Mouse (Mus musculus): Measurements from ENCODE around the gene Cyb561. TPM values are rescaled to one million over a fixed set of nuclear protein-coding genes. Genes with fewer than 3 reads are reported as not detected.

Gene Cyb561
- polyA plus RNA-seq, 1 experiment from 2014 or later = 3.4 TPM

DNA sequence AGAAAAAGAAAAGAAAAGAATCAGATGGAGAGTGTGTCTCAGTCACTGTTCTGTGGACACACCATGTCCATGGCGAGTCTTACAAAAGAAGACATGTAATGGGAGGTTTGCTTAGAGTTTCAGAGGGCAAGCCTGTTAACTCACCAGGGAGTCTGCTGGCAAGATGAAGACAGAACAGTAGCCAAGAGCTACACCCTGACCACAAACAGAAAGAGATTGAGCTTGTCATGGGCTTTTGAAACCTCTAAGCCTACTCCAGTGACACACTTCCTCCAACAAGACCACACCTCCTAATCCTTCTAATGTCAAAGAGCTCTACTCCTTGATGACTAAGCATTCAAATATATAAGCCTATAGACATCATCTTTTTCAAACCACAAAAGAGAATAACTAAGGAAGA lies 45.8 kb downstream of the Cyb561 start:
- no peak overlapping the region for H3K9ac ChIP-seq (ENCODE audit: low read depth, low read length)
- WGBS = 77% methylated on average over 1 of the region's 1 CpGs
- no peak overlapping the region for H3K4me3 ChIP-seq (ENCODE audit: low read depth, low read length)
- no peaks in the 10 kb centered on the region for H3K9me3 ChIP-seq (ENCODE audit: control insufficient read depth, low read length)
- H3K27me3 ChIP-seq (replicated peaks; ENCODE audit: control insufficient read depth, insufficient read depth, low read length) = no peaks in the 10 kb centered on the region
- no peak overlapping the region for H3K4me2 ChIP-seq
- no peak overlapping the region for H3K27ac ChIP-seq (ENCODE audit: low read depth, low read length)
- no peak for DNase-seq (ENCODE audit: low spot score)
- H3K4me1 ChIP-seq (replicated peaks; ENCODE audit: control insufficient read depth, insufficient read depth, low read length) = no peaks in the 10 kb centered on the region
- H3K36me3 ChIP-seq (ENCODE audit: control insufficient read depth, insufficient read depth, low read length) = no peaks in the 10 kb centered on the region
- ATAC-seq (replicated peaks; ENCODE audit: low FRiP score) = no peak

GRCm38 (mm10) chr11:105905529-105906213 lies 47.5 kb downstream of the Cyb561 start:
- H3K9ac ChIP-seq (ENCODE audit: low read depth, low read length) = no peak overlapping the region
- H3K27ac ChIP-seq (ENCODE audit: low read depth, low read length) = no peak overlapping the region
- H3K4me3 ChIP-seq (ENCODE audit: low read depth, low read length) = no peak overlapping the region
- H3K27me3 ChIP-seq (replicated peaks; ENCODE audit: control insufficient read depth, insufficient read depth, low read length) = no peaks in the 10 kb centered on the region
- no peaks in the 10 kb centered on the region for H3K36me3 ChIP-seq (ENCODE audit: control insufficient read depth, insufficient read depth, low read length)
- no peak overlapping the region for H3K4me2 ChIP-seq
- DNase-seq (ENCODE audit: low spot score) (no peak), ATAC-seq (replicated peaks; ENCODE audit: low FRiP score) (no peak)
- H3K9me3 ChIP-seq (ENCODE audit: control insufficient read depth, low read length) = no peaks in the 10 kb centered on the region
- WGBS = 66% methylated on average over 4 of the region's 4 CpGs
- no peaks in the 10 kb centered on the region for H3K4me1 ChIP-seq (replicated peaks; ENCODE audit: control insufficient read depth, insufficient read depth, low read length)

GRCm38 (mm10) chr11:105902956-105903355 lies 50.2 kb downstream of the Cyb561 start:
- DNase-seq (ENCODE audit: low spot score) (no peak), ATAC-seq (replicated peaks; ENCODE audit: low FRiP score) (no peak)
- Histone ChIP-seq H3K9ac (ENCODE audit: low read depth, low read length) (no peak overlapping the region), H3K27ac (ENCODE audit: low read depth, low read length) (no peak overlapping the region), H3K4me1 (replicated peaks; ENCODE audit: control insufficient read depth, insufficient read depth, low read length) (no peaks in the 10 kb centered on the region), H3K4me2 (no peak overlapping the region), H3K4me3 (ENCODE audit: low read depth, low read length) (no peak overlapping the region), H3K27me3 (replicated peaks; ENCODE audit: control insufficient read depth, insufficient read depth, low read length) (no peaks in the 10 kb centered on the region), H3K9me3 (ENCODE audit: control insufficient read depth, low read length) (no peaks in the 10 kb centered on the region), H3K36me3 (ENCODE audit: control insufficient read depth, insufficient read depth, low read length) (no peaks in the 10 kb centered on the region)
- 77% methylated on average over 1 of the region's 1 CpGs for WGBS

GRCm38 (mm10) chr11:105901501-105901900 lies 51.6 kb downstream of the Cyb561 start:
- Histone ChIP-seq H3K4me2 (no peak overlapping the region), H3K4me3 (ENCODE audit: low read depth, low read length) (no peak overlapping the region), H3K36me3 (ENCODE audit: control insufficient read depth, insufficient read depth, low read length) (no peaks in the 10 kb centered on the region), H3K27me3 (replicated peaks; ENCODE audit: control insufficient read depth, insufficient read depth, low read length) (no peaks in the 10 kb centered on the region), H3K9ac (ENCODE audit: low read depth, low read length) (no peak overlapping the region), H3K4me1 (replicated peaks; ENCODE audit: control insufficient read depth, insufficient read depth, low read length) (no peaks in the 10 kb centered on the region), H3K27ac (ENCODE audit: low read depth, low read length) (no peak overlapping the region), H3K9me3 (ENCODE audit: control insufficient read depth, low read length) (no peaks in the 10 kb centered on the region)
- ATAC-seq (replicated peaks; ENCODE audit: low FRiP score) (no peak), DNase-seq (ENCODE audit: low spot score) (no peak)
- 69% methylated on average over 2 of the region's 2 CpGs for WGBS

DNA sequence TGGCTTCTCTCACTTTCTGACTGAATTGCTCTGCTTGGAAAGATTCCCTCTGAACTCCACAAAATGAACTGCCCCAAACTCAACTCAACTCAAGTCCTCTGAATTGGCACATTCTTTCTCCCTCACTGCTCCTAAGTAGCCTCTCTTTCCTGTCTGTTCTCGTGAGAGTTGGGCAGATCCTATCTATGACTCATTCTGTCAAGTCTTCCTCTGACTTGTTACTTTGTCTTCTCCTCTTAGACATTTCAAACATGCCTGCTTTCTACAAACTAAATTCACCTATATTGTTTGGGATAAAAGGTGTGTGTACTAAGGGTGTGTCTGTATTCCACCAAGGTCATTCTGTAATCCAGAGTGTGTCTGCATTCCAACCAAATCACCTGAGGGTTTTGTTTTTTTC lies 54.0 kb downstream of the Cyb561 start:
- Histone ChIP-seq H3K36me3 (ENCODE audit: control insufficient read depth, insufficient read depth, low read length) (no peaks in the 10 kb centered on the region), H3K4me3 (ENCODE audit: low read depth, low read length) (no peak overlapping the region), H3K27ac (ENCODE audit: low read depth, low read length) (no peak overlapping the region), H3K9me3 (ENCODE audit: control insufficient read depth, low read length) (no peaks in the 10 kb centered on the region), H3K9ac (ENCODE audit: low read depth, low read length) (no peak overlapping the region), H3K4me2 (no peak overlapping the region), H3K27me3 (replicated peaks; ENCODE audit: control insufficient read depth, insufficient read depth, low read length) (no peaks in the 10 kb centered on the region), H3K4me1 (replicated peaks; ENCODE audit: control insufficient read depth, insufficient read depth, low read length) (no peaks in the 10 kb centered on the region)
- 37% methylated on average over 1 of the region's 1 CpGs for WGBS
- ATAC-seq (replicated peaks; ENCODE audit: low FRiP score) (no peak), DNase-seq (ENCODE audit: low spot score) (no peak)

DNA sequence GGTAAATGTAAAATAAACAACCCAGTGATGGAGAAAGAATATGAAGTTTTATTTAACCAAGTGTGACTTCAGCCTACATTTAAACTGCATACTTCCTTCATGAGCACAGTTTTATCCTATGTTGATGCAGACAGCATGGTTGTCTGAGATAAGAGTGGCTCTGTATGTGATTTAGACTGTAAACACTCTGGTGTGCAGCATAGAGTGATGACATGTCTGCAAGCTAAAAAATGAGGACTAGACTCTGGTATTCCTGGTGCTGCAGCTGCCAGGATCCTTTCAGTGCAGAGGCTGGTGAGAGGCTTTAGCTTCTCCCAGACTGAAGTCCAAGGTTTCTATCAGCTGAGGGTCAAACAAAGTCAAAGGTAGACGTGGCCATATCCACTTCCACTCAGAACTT lies 65.9 kb downstream of the Cyb561 start:
- WGBS = 50% methylated on average over 1 of the region's 1 CpGs
- H3K9me3 ChIP-seq (ENCODE audit: control insufficient read depth, low read length) = no peaks in the 10 kb centered on the region
- H3K36me3 ChIP-seq (ENCODE audit: control insufficient read depth, insufficient read depth, low read length) = no peaks in the 10 kb centered on the region
- H3K27me3 ChIP-seq (replicated peaks; ENCODE audit: control insufficient read depth, insufficient read depth, low read length) = no peaks in the 10 kb centered on the region
- H3K4me3 ChIP-seq (ENCODE audit: low read depth, low read length) = no peak overlapping the region
- no peak overlapping the region for H3K4me2 ChIP-seq
- no peak overlapping the region for H3K9ac ChIP-seq (ENCODE audit: low read depth, low read length)
- no peak for DNase-seq (ENCODE audit: low spot score)
- H3K4me1 ChIP-seq (replicated peaks; ENCODE audit: control insufficient read depth, insufficient read depth, low read length) = 0 out of 2 replicates have a peak, but pooled peaks cover 3% of the 10 kb centered on the region
- ATAC-seq (replicated peaks; ENCODE audit: low FRiP score) = no peak
- H3K27ac ChIP-seq (ENCODE audit: low read depth, low read length) = no peak overlapping the region

- Histone ChIP-seq H3K9ac (ENCODE audit: low read depth, low read length) (no peak overlapping the region), H3K4me2 (no peak overlapping the region), H3K9me3 (ENCODE audit: control insufficient read depth, low read length) (no peaks in the 10 kb centered on the region), H3K4me3 (ENCODE audit: low read depth, low read length) (no peak overlapping the region), H3K36me3 (ENCODE audit: control insufficient read depth, insufficient read depth, low read length) (no peaks in the 10 kb centered on the region), H3K27me3 (replicated peaks; ENCODE audit: control insufficient read depth, insufficient read depth, low read length) (no peaks in the 10 kb centered on the region), H3K27ac (ENCODE audit: low read depth, low read length) (no peak overlapping the region), H3K4me1 (replicated peaks; ENCODE audit: control insufficient read depth, insufficient read depth, low read length) (0 out of 2 replicates have a peak, but pooled peaks cover 3% of the 10 kb centered on the region)
- ATAC-seq (replicated peaks; ENCODE audit: low FRiP score) (peak; percentile 57; the same call in 1 of the 2 replicates), DNase-seq (ENCODE audit: low spot score) (no peak)
- WGBS = 51% methylated on average over 1 of the region's 1 CpGs
Observed at GRCm38 (mm10) chr11:105885558-105885957, 67.6 kb downstream of the Cyb561 start.

Other genes with a start within 250 kb of the Cyb561 start
- 0.26 and 0.39 TPM in 2 replicates for gene Ace, start 14.6 kb upstream of the Cyb561 start, polyA plus RNA-seq (2014; fragmentation: Nextera tagmentation; extraction: Ambion mirVana)
- gene Ace3, start 41.3 kb upstream of the Cyb561 start, polyA plus RNA-seq (2014; fragmentation: Nextera tagmentation; extraction: Ambion mirVana) = not detected in 2 replicates
- 0.12 and 0.26 TPM in 2 replicates for gene Kcnh6, start 54.8 kb upstream of the Cyb561 start, polyA plus RNA-seq (2014; fragmentation: Nextera tagmentation; extraction: Ambion mirVana)
- 53.9 and 61.2 TPM in 2 replicates for gene Dcaf7, start 83.5 kb upstream of the Cyb561 start, polyA plus RNA-seq (2014; fragmentation: Nextera tagmentation; extraction: Ambion mirVana)
- 12.8 and 13.8 TPM in 2 replicates for gene Taco1, start 112.7 kb upstream of the Cyb561 start, polyA plus RNA-seq (2014; fragmentation: Nextera tagmentation; extraction: Ambion mirVana)
- gene Map3k3, start 131.3 kb upstream of the Cyb561 start, polyA plus RNA-seq (2014; fragmentation: Nextera tagmentation; extraction: Ambion mirVana) = 12.8 and 17.4 TPM in 2 replicates
- not detected in 2 replicates for gene Gm10840, start 207.5 kb upstream of the Cyb561 start, polyA plus RNA-seq (2014; fragmentation: Nextera tagmentation; extraction: Ambion mirVana)
- 172 and 182 TPM in 2 replicates for gene Limd2, start 207.5 kb upstream of the Cyb561 start, polyA plus RNA-seq (2014; fragmentation: Nextera tagmentation; extraction: Ambion mirVana)
- 22.0 and 24.3 TPM in 2 replicates for gene Strada, start 248.8 kb upstream of the Cyb561 start, polyA plus RNA-seq (2014; fragmentation: Nextera tagmentation; extraction: Ambion mirVana)